Mouse (Mus musculus) small intestine, adult 2 months (tissue): Measurements from ENCODE around the gene Bod1l.

Experiments
- CTCF ChIP-seq: fragments of 200-500 bp; IDR thresholded peaks from 2 replicates; pipeline ENCODE4 v1.5.1; 2012; ENCODE audit warnings: low read depth, mild to moderate bottlenecking, control low read depth, inconsistent platforms, low read length, moderate library complexity, mixed read lengths; ENCODE audit not compliant: insufficient replicate concordance, insufficient read length; ENCODE audit errors: extremely low read depth
- POLR2A ChIP-seq: fragments of 200-500 bp; IDR thresholded peaks from 2 replicates; pipeline ENCODE4 v1.6.1; 2012; ENCODE audit warnings: low read depth, mild to moderate bottlenecking, control low read depth, inconsistent platforms, low read length, moderate library complexity

GRCm38 (mm10) chr5:41768382-41769040, 75.6 kb downstream of the Bod1l start:
- TF ChIP-seq CTCF (peak; percentile 99), POLR2A (no peak)
